Mouse (Mus musculus) kidney, adult 2 months (tissue): Measurements from ENCODE around the gene Crocc.

ENCODE experiments used
- CTCF ChIP-seq: fragments of 200-500 bp; conservative IDR thresholded peaks from 2 replicates; pipeline ENCODE4 v1.5.1; 2011; ENCODE audit warnings: low read depth, mild to moderate bottlenecking, control low read depth, low read length, moderate library complexity, mixed read lengths; ENCODE audit not compliant: insufficient read depth, insufficient read length
- POLR2A ChIP-seq: fragments of 200-500 bp; IDR thresholded peaks from one replicate; pipeline ENCODE4 v1.6.1; 2011; ENCODE audit warnings: low read depth, low read length, control low read depth

DNA sequence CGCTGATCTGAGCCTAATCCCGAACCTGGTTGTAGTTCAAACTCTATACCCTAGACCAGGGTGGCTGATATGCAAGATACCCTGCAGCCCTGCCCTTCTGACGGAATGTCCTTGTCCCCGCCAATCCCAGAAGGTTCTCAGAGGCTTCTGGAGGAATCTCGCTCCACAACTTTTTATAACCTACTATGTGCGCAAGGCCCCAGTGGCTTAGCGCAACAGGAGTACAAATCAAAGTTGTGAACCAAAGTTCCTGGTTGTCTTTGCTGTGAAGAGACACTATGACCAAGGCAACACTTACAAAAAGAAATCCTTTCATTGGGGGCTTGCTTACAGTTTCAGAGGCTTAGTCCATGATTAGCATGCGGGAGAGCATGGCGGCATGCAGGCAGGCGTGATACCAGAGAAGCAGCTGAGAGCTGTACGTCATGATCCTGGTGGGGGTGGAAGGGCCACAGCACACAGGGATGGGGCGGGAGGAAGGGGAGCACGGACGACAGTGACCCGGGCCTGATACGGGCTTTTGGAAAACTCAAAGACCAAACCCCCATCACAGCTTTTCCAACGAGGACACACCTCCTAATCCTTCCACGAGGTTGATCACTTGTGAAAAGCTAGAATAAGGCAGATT, 18.3 kb upstream of the Crocc start:
- TF ChIP-seq CTCF (no peak), POLR2A (no peak)
